Comparison of ENCODE assay signal across 8 mouse cellular contexts in genomic region chr16:10313646-10314088, GRCm38 (mm10). TPM values are rescaled to one million over a fixed set of nuclear protein-coding genes. Genes with fewer than 3 reads are reported as not detected.
DNase-seq lines count a peak whose midpoint lies in the region; ATAC-seq and TF ChIP-seq lines count a peak whose summit lies in the region.

Gene Emp2, minus strand, starts transcription at chr16:10313968.

- H3K27me3 ChIP-seq in hindbrain, embryonic 16.5 days (replicated peaks; ENCODE audit: control insufficient read depth, insufficient read depth, low read length): peaks cover 10% of the 10 kb centered on the region
- peaks cover 46% of the 10 kb centered on the region for H3K27me3 ChIP-seq in midbrain, embryonic 10.5 days (ENCODE audit: low read depth, poor library complexity, severe bottlenecking)
- no peaks in the 10 kb centered on the region for H3K27me3 ChIP-seq in stomach, embryonic 16.5 days (ENCODE audit: control insufficient read depth, insufficient read depth, low read length)

- H3K9ac ChIP-seq in hindbrain, embryonic 16.5 days (ENCODE audit: low read depth, low read length): peak within 1 kb of the TSS; percentile 53
- H3K9ac ChIP-seq in stomach, embryonic 16.5 days (ENCODE audit: low read length): peak within 1 kb of the TSS; percentile 86

- H3K9me3 ChIP-seq in hindbrain, embryonic 16.5 days (ENCODE audit: control insufficient read depth, low read length): no peaks in the 10 kb centered on the region
- H3K9me3 ChIP-seq in midbrain, embryonic 10.5 days (replicated peaks): no peaks in the 10 kb centered on the region
- no peaks in the 10 kb centered on the region for H3K9me3 ChIP-seq in stomach, embryonic 16.5 days (replicated peaks; ENCODE audit: control insufficient read depth, low read length)

- H3K4me2 ChIP-seq in hindbrain, embryonic 16.5 days (ENCODE audit: low read length): peak within 1 kb of the TSS; percentile 93
- H3K4me2 ChIP-seq in stomach, embryonic 16.5 days (ENCODE audit: low read depth, low read length): peak within 1 kb of the TSS; percentile 86

- no peak within 1 kb of the TSS for H3K27ac ChIP-seq in bone marrow macrophage, adult 2 months (ENCODE audit: insufficient read depth, low read depth, low read length)
- H3K27ac ChIP-seq in hindbrain, embryonic 16.5 days (ENCODE audit: low read depth, low read length): no peak within 1 kb of the TSS
- peak within 1 kb of the TSS; percentile 76 for H3K27ac ChIP-seq in midbrain, embryonic 10.5 days (replicated peaks)
- H3K27ac ChIP-seq in stomach, embryonic 16.5 days (ENCODE audit: low read length): peak within 1 kb of the TSS; percentile 69

- no peak for TF ChIP-seq CTCF in bone marrow macrophage, adult 2 months (IDR thresholded peaks at IDR 0.05; ENCODE audit: low read depth, low read length)

- TF ChIP-seq POLR2A in bone marrow macrophage, adult 2 months (IDR thresholded peaks at IDR 0.05; ENCODE audit: borderline replicate concordance, low read depth, low read length): no peak

- under 1% methylated on average over 25 of the region's 40 CpGs for WGBS in hindbrain, embryonic 16.5 days
- under 1% methylated on average over 33 of the region's 40 CpGs for WGBS in midbrain, embryonic 10.5 days
- WGBS in stomach, embryonic 16.5 days: under 1% methylated on average over 40 of the region's 40 CpGs

- peak within 1 kb of the TSS; percentile 61 for H3K4me3 ChIP-seq in bone marrow macrophage, adult 2 months (ENCODE audit: insufficient read depth, low read length)
- peak within 1 kb of the TSS; percentile 50 for H3K4me3 ChIP-seq in hindbrain, embryonic 16.5 days (ENCODE audit: low read length)
- peak within 1 kb of the TSS; percentile 67 for H3K4me3 ChIP-seq in midbrain, embryonic 10.5 days
- H3K4me3 ChIP-seq in stomach, embryonic 16.5 days (replicated peaks; ENCODE audit: low read length): peak within 1 kb of the TSS; percentile 71

- ATAC-seq in hindbrain, embryonic 16.5 days: peak; percentile 63
- peak; percentile 93 for ATAC-seq in stomach, embryonic 16.5 days (ENCODE audit: insufficient read depth, low FRiP score)

- H3K4me1 ChIP-seq in bone marrow macrophage, adult 2 months (ENCODE audit: control insufficient read depth, insufficient read depth, low read length): peaks cover 3% of the 10 kb centered on the region
- H3K4me1 ChIP-seq in hindbrain, embryonic 16.5 days (ENCODE audit: control insufficient read depth, insufficient read depth, low read depth, low read length): peaks cover 8% of the 10 kb centered on the region
- peaks cover 13% of the 10 kb centered on the region for H3K4me1 ChIP-seq in midbrain, embryonic 10.5 days
- H3K4me1 ChIP-seq in stomach, embryonic 16.5 days (ENCODE audit: control insufficient read depth, insufficient read depth, low read length): peaks cover 13% of the 10 kb centered on the region

- H3K36me3 ChIP-seq in hindbrain, embryonic 16.5 days (ENCODE audit: control insufficient read depth, insufficient read depth, low read length): no peaks in the 10 kb centered on the region
- no peaks in the 10 kb centered on the region for H3K36me3 ChIP-seq in midbrain, embryonic 10.5 days
- no peaks in the 10 kb centered on the region for H3K36me3 ChIP-seq in stomach, embryonic 16.5 days (ENCODE audit: control insufficient read depth, insufficient read depth, low read length)

- peak; percentile 4 for DNase-seq in CD4-positive helper T cell, adult 2 months (ENCODE audit: low read depth, low spot score)
- peak; percentile 72 for DNase-seq in gastrocnemius, postnatal 14 days
- DNase-seq in left cerebral cortex, postnatal 4 days: peak; percentile 23
- peak; percentile 60 for DNase-seq in midbrain, embryonic 10.5 days (ENCODE audit: low spot score)
- DNase-seq in cerebellum, adult 11 months: no peak

- intact Hi-C loops in gastrocnemius, postnatal 14 days (cut with DNase I; ENCODE audit: low total_unique reads): no loop called here
- intact Hi-C loops in left cerebral cortex, postnatal 4 days (cut with DNase I): no loop called here

RNA-seq across cellular contexts. Expression of gene Emp2, which starts in this region (rescaled TPM):
- polyA plus RNA-seq in bone marrow macrophage, adult 2 months (2012; ENCODE audit: insufficient read depth, insufficient read length, missing spikeins): 8.0 and 9.1 TPM in 2 replicates
- 10 to 100 TPM in 1 of 2 experiments, 1 to 10 TPM in 1; 6.4 to 10.1 TPM for total RNA-seq in gastrocnemius, postnatal 14 days (2021)
- 22.3 and 24.5 TPM in 2 replicates for polyA plus RNA-seq in hindbrain, embryonic 16.5 days (2015; fragmentation: Nextera tagmentation; extraction: Ambion mirVana)
- 10 to 100 TPM; 19.3 TPM for total RNA-seq in left cerebral cortex, postnatal 4 days (2021)
- polyA plus RNA-seq in midbrain, embryonic 10.5 days (2016; fragmentation: Nextera tagmentation; extraction: Ambion mirVana): 3.3 and 4.8 TPM in 2 replicates
- polyA plus RNA-seq in stomach, embryonic 16.5 days (2015; fragmentation: Nextera tagmentation; extraction: Ambion mirVana): 83.5 and 110 TPM in 2 replicates

Comparison
In these comparisons a context has a peak if more than half of its experiments do, and no peak if none do; other contexts are left out.
1. H3K27ac ChIP-seq: peak in midbrain, embryonic 10.5 days (single experiment) and stomach, embryonic 16.5 days (single experiment); none in bone marrow macrophage, adult 2 months (single experiment) and hindbrain, embryonic 16.5 days (single experiment).
2. Peak in every context shown above with its lines, with median percentiles within 50 percentile points of each other: H3K4me3 ChIP-seq.